Mouse (Mus musculus): Measurements from ENCODE around the gene Selenbp1. TPM values are rescaled to one million over a fixed set of nuclear protein-coding genes. Genes with fewer than 3 reads are reported as not detected.
A peak's percentile ranks its signal among the peaks of the same experiment; 100 is the strongest.
"Not testable (repeated sequence)": the region's sequence is repeated elsewhere in the genome, so short reads cannot be mapped to it uniquely, and the experiment has no call there.

The Selenbp1 gene
- total and polyA plus RNA-seq, 3 experiments = 109 to 365 TPM; not detected in 1

GRCm38 (mm10) chr3:94904759-94905158 lies 28.1 kb upstream of the Selenbp1 start:
- not testable (repeated sequence) for H3K27me3 ChIP-seq (ENCODE audit: control insufficient read depth in 1 of 2, insufficient read depth in 2 of 2, low read length in 2 of 2); H3K9ac ChIP-seq (ENCODE audit: control insufficient read depth, low read depth, low read length, poor library complexity, severe bottlenecking); H3K4me1 ChIP-seq (ENCODE audit: control insufficient read depth in 1 of 2, insufficient read depth in 2 of 2, low read length in 2 of 2); H3K36me3 ChIP-seq (ENCODE audit: control insufficient read depth in 1 of 2, insufficient read depth in 2 of 2, low read length in 2 of 2); H3K27ac ChIP-seq (ENCODE audit: control insufficient read depth, low read depth, low read length); H3K4me3 ChIP-seq (ENCODE audit: control insufficient read depth in 1 of 2, insufficient read depth in 1 of 2, low read depth in 2 of 2, low read length in 2 of 2); DNase-seq (ENCODE audit: low read depth, low spot score); H3K79me2 ChIP-seq (ENCODE audit: control insufficient read depth, insufficient read depth, low read length, poor library complexity); H3K9me3 ChIP-seq (replicated peaks; ENCODE audit: insufficient read depth, low read length)
- TF ChIP-seq SMC3 (IDR thresholded peaks at IDR 0.05; ENCODE audit: low read depth, low read length) (peak; percentile 41), MYC (IDR thresholded peaks at IDR 0.05; ENCODE audit: low read depth, low read length) (0 out of 2 replicates have a peak, but pooled peaks have one; percentile 57), RAD21 (IDR thresholded peaks at IDR 0.05; ENCODE audit: low read depth, low read length) (peak; percentile 21), ZC3H11A (IDR thresholded peaks at IDR 0.05; ENCODE audit: low read depth, low read length) (0 out of 2 replicates have a peak, but pooled peaks have one; percentile 17), ZNF384 (IDR thresholded peaks at IDR 0.05; ENCODE audit: low read depth, low read length) (peak; percentile 63; the same call in 1 of the 2 replicates), CTCF (IDR thresholded peaks at IDR 0.05 in 2 of 3, conservative IDR thresholded peaks at IDR 0.05 in 1 of 3; ENCODE audit: control insufficient read depth in 1 of 3, insufficient read depth in 1 of 3, low read depth in 2 of 3, low read length in 3 of 3, poor library complexity in 1 of 3, severe bottlenecking in 1 of 3) (peak in 2 of 3 experiments; percentile 1 to 53; a peak in 2 of 6 replicates)

GRCm38 (mm10) chr3:94906482-94906881 lies 26.4 kb upstream of the Selenbp1 start:
- Histone ChIP-seq H3K27ac (ENCODE audit: control insufficient read depth, low read depth, low read length) (no peak overlapping the region), H3K9me3 (replicated peaks; ENCODE audit: insufficient read depth, low read length) (no peaks in the 10 kb centered on the region), H3K4me3 (ENCODE audit: control insufficient read depth in 1 of 2, insufficient read depth in 1 of 2, low read depth in 2 of 2, low read length in 2 of 2) (no peak overlapping the region), H3K79me2 (ENCODE audit: control insufficient read depth, insufficient read depth, low read length, poor library complexity) (no peaks in the 10 kb centered on the region), H3K9ac (ENCODE audit: control insufficient read depth, low read depth, low read length, poor library complexity, severe bottlenecking) (no peak overlapping the region), H3K4me1 (ENCODE audit: control insufficient read depth in 1 of 2, insufficient read depth in 2 of 2, low read length in 2 of 2) (peaks cover 0 to 3% of the 10 kb centered on the region in 2 experiments; a peak in 1 of 4 replicates), H3K27me3 (ENCODE audit: control insufficient read depth in 1 of 2, insufficient read depth in 2 of 2, low read length in 2 of 2) (no peaks in the 10 kb centered on the region), H3K36me3 (ENCODE audit: control insufficient read depth in 1 of 2, insufficient read depth in 2 of 2, low read length in 2 of 2) (peaks cover 0 to 2% of the 10 kb centered on the region in 2 experiments; a peak in 1 of 4 replicates)
- TF ChIP-seq ETS1 (IDR thresholded peaks at IDR 0.05; ENCODE audit: low read depth, low read length) (peak; percentile 71), MYB (IDR thresholded peaks at IDR 0.05; ENCODE audit: low read depth, low read length) (peak; percentile 71), ZC3H11A (IDR thresholded peaks at IDR 0.05; ENCODE audit: low read depth, low read length) (no peak), GATA1 (IDR thresholded peaks at IDR 0.05; ENCODE audit: low read depth, low read length) (peak; percentile 59), MAZ (IDR thresholded peaks at IDR 0.05; ENCODE audit: low read depth, low read length) (no peak), TAL1 (IDR thresholded peaks at IDR 0.05; ENCODE audit: low read length) (peak; percentile 80), EP300 (IDR thresholded peaks at IDR 0.05; ENCODE audit: low read depth in 1 of 2, low read length in 2 of 2) (peak; percentile 70 to 89), TCF12 (IDR thresholded peaks at IDR 0.05; ENCODE audit: low read depth, low read length) (peak; percentile 92)
- peak; percentile 63 for DNase-seq (ENCODE audit: low read depth, low spot score)

DNA sequence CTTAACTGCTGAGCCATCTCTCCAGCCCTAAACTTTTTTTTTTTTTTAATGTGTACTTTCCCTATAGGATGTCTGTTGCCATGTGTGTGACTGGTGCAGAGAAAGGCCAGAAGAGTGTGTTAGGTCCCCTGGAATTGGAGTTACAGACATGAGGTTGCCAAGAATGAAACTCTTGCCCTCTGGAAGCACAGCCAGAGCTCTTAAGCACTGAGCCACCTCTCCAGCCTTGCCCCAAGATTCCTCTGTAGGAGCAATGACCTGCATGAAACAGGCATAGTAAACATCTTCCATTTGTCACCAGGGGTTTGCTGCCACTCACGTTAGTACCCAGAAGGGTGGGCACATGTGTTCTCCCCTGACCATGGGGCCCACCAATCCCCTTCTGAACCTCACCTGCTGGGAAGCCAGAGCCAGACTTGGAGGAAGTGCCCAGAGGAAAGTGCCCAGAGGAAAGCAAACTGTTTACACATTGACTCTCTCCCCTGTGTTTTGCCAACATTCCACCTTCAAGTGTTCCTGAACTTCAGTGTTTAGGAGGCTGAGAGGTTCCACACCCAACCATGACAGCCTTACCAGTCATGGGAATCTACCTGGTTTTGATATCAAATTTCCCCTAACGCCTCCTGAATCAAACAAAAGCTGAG lies 21.7 kb upstream of the Selenbp1 start:
- Histone ChIP-seq H3K79me2 (ENCODE audit: control insufficient read depth, insufficient read depth, low read length, poor library complexity) (no peaks in the 10 kb centered on the region), H3K9ac (ENCODE audit: control insufficient read depth, low read depth, low read length, poor library complexity, severe bottlenecking) (no peak overlapping the region), H3K27me3 (ENCODE audit: control insufficient read depth in 1 of 2, insufficient read depth in 2 of 2, low read length in 2 of 2) (no peaks in the 10 kb centered on the region), H3K9me3 (replicated peaks; ENCODE audit: insufficient read depth, low read length) (no peaks in the 10 kb centered on the region), H3K36me3 (ENCODE audit: control insufficient read depth in 1 of 2, insufficient read depth in 2 of 2, low read length in 2 of 2) (peaks cover 0 to 2% of the 10 kb centered on the region in 2 experiments; a peak in 1 of 4 replicates), H3K4me3 (ENCODE audit: control insufficient read depth in 1 of 2, insufficient read depth in 1 of 2, low read depth in 2 of 2, low read length in 2 of 2) (no peak overlapping the region), H3K27ac (ENCODE audit: control insufficient read depth, low read depth, low read length) (no peak overlapping the region), H3K4me1 (ENCODE audit: control insufficient read depth in 1 of 2, insufficient read depth in 2 of 2, low read length in 2 of 2) (peaks cover 0 to 1% of the 10 kb centered on the region in 2 experiments; a peak in 1 of 4 replicates)
- DNase-seq (ENCODE audit: low read depth, low spot score) = no peak
- TF ChIP-seq ZNF384 (IDR thresholded peaks at IDR 0.05; ENCODE audit: low read depth, low read length) (no peak), SIN3A (IDR thresholded peaks at IDR 0.05; ENCODE audit: low read length) (no peak), TCF12 (IDR thresholded peaks at IDR 0.05; ENCODE audit: low read depth, low read length) (no peak), UBTF (IDR thresholded peaks at IDR 0.05; ENCODE audit: borderline replicate concordance, insufficient read depth, low read depth, low read length) (no peak), MAZ (IDR thresholded peaks at IDR 0.05; ENCODE audit: low read depth, low read length) (no peak), E2F4 (IDR thresholded peaks at IDR 0.05; ENCODE audit: borderline replicate concordance, low read depth, low read length) (no peak), RAD21 (IDR thresholded peaks at IDR 0.05; ENCODE audit: low read depth, low read length) (no peak)

Measured in MEL (cell line).